In the genomic region with DNA sequence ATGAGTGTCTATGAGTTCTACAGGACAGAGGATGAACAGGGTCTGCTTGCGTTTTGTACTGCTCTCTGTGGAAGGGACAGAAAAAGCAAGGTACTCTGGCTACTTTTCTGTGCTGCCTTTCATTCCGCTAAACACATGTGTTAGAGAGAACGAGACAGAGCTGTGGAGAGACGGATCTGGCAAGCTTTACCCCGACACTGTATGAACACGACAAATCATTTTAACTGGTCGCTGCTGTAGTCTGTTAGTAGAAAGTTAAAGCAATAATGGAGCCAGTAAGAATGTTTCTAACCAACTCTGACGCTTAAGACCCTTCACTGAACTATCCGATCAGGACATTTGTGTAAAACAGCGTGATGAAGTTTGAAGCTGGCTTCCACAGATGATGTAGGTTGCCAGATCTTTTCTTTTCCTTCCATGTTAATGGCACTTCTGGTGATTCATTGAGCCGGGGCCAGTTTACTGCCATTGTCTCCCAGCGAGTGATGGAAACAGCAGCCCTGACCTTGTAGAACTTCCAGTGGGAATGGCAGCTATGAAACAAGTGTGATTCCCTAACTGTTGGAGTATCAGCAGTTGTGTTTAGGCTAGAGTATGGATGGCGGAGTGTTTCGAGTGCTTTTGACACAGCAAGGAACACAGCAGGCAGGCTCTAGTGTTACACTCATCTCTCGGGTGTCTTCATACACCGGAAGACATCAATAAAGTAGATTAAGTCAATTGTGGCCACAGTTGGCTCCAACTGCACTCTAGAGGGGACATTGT, we compare ENCODE assay signal across 25 mouse cellular contexts. TPM values are rescaled to one million over a fixed set of nuclear protein-coding genes. Genes with fewer than 3 reads are reported as not detected.
DNase-seq lines count a peak whose midpoint lies in the region; ATAC-seq and TF ChIP-seq lines count a peak whose summit lies in the region.
"Had no signal": no experiment of that assay in that cellular context is flagged by ENCODE, and none has a peak within 500 bp of the region (broad histone marks: within the 10 kb centered on the region; RNA-seq: fewer than 3 reads in every experiment).

No protein-coding gene starts in this region.

- TF ChIP-seq EP300 in lung, postnatal 0 days (IDR thresholded peaks at IDR 0.05) = no peak

- H3K27ac ChIP-seq in layer of hippocampus, adult 2 months = peak overlapping the region; percentile 52
- H3K27ac ChIP-seq in lung, postnatal 0 days (ENCODE audit: low read length) = no peak overlapping the region
- H3K27ac ChIP-seq: embryonic facial prominence, embryonic 13.5 days; forebrain, embryonic 12.5 days; gastrocnemius, adult 2 months; hindbrain, embryonic 13.5 days; macrophage; midbrain, embryonic 10.5 days; neural tube, embryonic 15.5 days had no signal

- H3K36me3 ChIP-seq in lung, postnatal 0 days (ENCODE audit: insufficient read depth, low read length) = no peaks in the 10 kb centered on the region
- H3K36me3 ChIP-seq: embryonic facial prominence, embryonic 13.5 days; forebrain, embryonic 12.5 days; hindbrain, embryonic 13.5 days; midbrain, embryonic 10.5 days; neural tube, embryonic 15.5 days had no signal

- H3K4me1 ChIP-seq in lung, postnatal 0 days (ENCODE audit: insufficient read depth, low read depth, low read length) = no peaks in the 10 kb centered on the region
- H3K4me1 ChIP-seq: forebrain, embryonic 12.5 days; hindbrain, embryonic 13.5 days; midbrain, embryonic 10.5 days had no signal

- peak; percentile 31 for DNase-seq in adrenal gland, adult 2 months
- DNase-seq in adrenal gland, adult 18-20 months (ENCODE audit: low spot score in 2 of 2) = no peak
- no peak for DNase-seq in layer of hippocampus, adult 2 months (ENCODE audit: low spot score in 2 of 2)
- no peak for DNase-seq in layer of hippocampus, postnatal 25 days (ENCODE audit: extremely low spot score in 1 of 2, low spot score in 1 of 2)
- peak; percentile 28 for DNase-seq in lung, postnatal 0 days (ENCODE audit: low spot score)
- no peak for DNase-seq in lung, postnatal 25 days (ENCODE audit: low spot score)
- peak; percentile 16 for DNase-seq in mesoderm, embryonic 11.5 days (ENCODE audit: low read depth, low spot score)
- no peak for DNase-seq in frontal cortex, postnatal 25 days (ENCODE audit: low spot score in 2 of 2)
- DNase-seq: cerebellum, adult 2 months; cerebellum, postnatal 25 days; gastrocnemius, adult 2 months; kidney, adult 11 months; kidney, postnatal 14 days had no signal

- H3K9me3 ChIP-seq in lung, postnatal 0 days (ENCODE audit: low read length) = no peaks in the 10 kb centered on the region
- H3K9me3 ChIP-seq: embryonic facial prominence, embryonic 13.5 days; forebrain, embryonic 12.5 days; hindbrain, embryonic 13.5 days; midbrain, embryonic 10.5 days; neural tube, embryonic 15.5 days had no signal

- H3K4me2 ChIP-seq in lung, postnatal 0 days (replicated peaks; ENCODE audit: low read depth, low read length) = no peak overlapping the region
- H3K4me2 ChIP-seq: embryonic facial prominence, embryonic 13.5 days; forebrain, embryonic 12.5 days; hindbrain, embryonic 13.5 days; neural tube, embryonic 15.5 days had no signal

- no peak overlapping the region for H3K9ac ChIP-seq in lung, postnatal 0 days (replicated peaks; ENCODE audit: low read depth)
- H3K9ac ChIP-seq: embryonic facial prominence, embryonic 13.5 days; forebrain, embryonic 12.5 days; hindbrain, embryonic 13.5 days; neural tube, embryonic 15.5 days had no signal

- peak; percentile 35 for ATAC-seq in lung, postnatal 0 days
- ATAC-seq: activated CD4-positive, CD25-positive, alpha-beta regulatory T cell, adult 4 months had no signal

- no peak for TF ChIP-seq CTCF in layer of hippocampus, adult 2 months (conservative IDR thresholded peaks at IDR 0.05)
- TF ChIP-seq CTCF in lung, postnatal 0 days (IDR thresholded peaks at IDR 0.05) = no peak

- 54% methylated on average over 16 of the region's 16 CpGs for WGBS in lung, postnatal 0 days

- no peaks in the 10 kb centered on the region for H3K27me3 ChIP-seq in lung, postnatal 0 days (replicated peaks; ENCODE audit: insufficient read depth, low read length)
- H3K27me3 ChIP-seq: embryonic facial prominence, embryonic 13.5 days; forebrain, embryonic 12.5 days; hindbrain, embryonic 13.5 days; neural tube, embryonic 15.5 days had no signal

- no peak overlapping the region for H3K4me3 ChIP-seq in layer of hippocampus, adult 2 months
- H3K4me3 ChIP-seq in lung, postnatal 0 days (ENCODE audit: low read depth, low read length) = no peak overlapping the region
- H3K4me3 ChIP-seq: embryonic facial prominence, embryonic 13.5 days; erythroblast, embryonic 14.5 days; forebrain, embryonic 12.5 days; gastrocnemius, adult 2 months; hindbrain, embryonic 13.5 days; midbrain, embryonic 10.5 days; neural tube, embryonic 15.5 days had no signal

RNA-seq across cellular contexts. Expression of gene Etnppl, which starts 48.7 kb away (rescaled TPM):
- total RNA-seq in adrenal gland, adult 2 months (2021) = under 1 TPM; 0.21 to 0.72 TPM
- 0.07 TPM in 1 of 2 replicates, not detected in the other for polyA plus RNA-seq in adrenal gland, adult 2 months (2012; rRNA removed)
- total RNA-seq in adrenal gland, adult 18-20 months (2021) = under 1 TPM in 1 of 2 experiments, not detected in 1; 0.27 TPM
- total RNA-seq in layer of hippocampus, adult 2 months (2021) = 1 to 10 TPM; 8.1 to 8.4 TPM
- 1 to 10 TPM; 3.4 to 4.0 TPM for total RNA-seq in layer of hippocampus, postnatal 25 days (2021)
- polyA plus RNA-seq in lung, postnatal 0 days (2015; fragmentation: Nextera tagmentation; extraction: Ambion mirVana) = not detected in 2 replicates
- total RNA-seq: gastrocnemius, adult 2 months; heart, adult 8-10 months; heart, postnatal 25 days had no signal
- polyA plus RNA-seq: embryonic facial prominence, embryonic 13.5 days; erythroblast, embryonic 14.5 days; forebrain, embryonic 12.5 days; heart, embryonic 14.5 days; hindbrain, embryonic 13.5 days; macrophage; midbrain, embryonic 10.5 days; thymus, postnatal 0 days had no signal

Comparison
In these comparisons a context has a peak if more than half of its experiments do, and no peak if none do; other contexts are left out.
1. DNase-seq: peak in adrenal gland, adult 2 months (single experiment), lung, postnatal 0 days (single experiment) and mesoderm, embryonic 11.5 days (single experiment); none in adrenal gland, adult 18-20 months (0 of 2), layer of hippocampus, adult 2 months (0 of 2), layer of hippocampus, postnatal 25 days (0 of 2), lung, postnatal 25 days (single experiment) and frontal cortex, postnatal 25 days (0 of 2).